Mouse (Mus musculus) subcutaneous adipose tissue, adult 2 months (tissue): ENCODE results near the gene Zfp830. TPM values are rescaled to one million over a fixed set of nuclear protein-coding genes. Genes with fewer than 3 reads are reported as not detected.

ENCODE experiments used
- polyA plus RNA-seq: library from polyadenylated mRNA; depleted of rRNA; stranded (reverse); fragments of >200 nt; gene quantifications from 2 replicates; pipeline ENCODE4 v1.2.3, GENCODE M21; 2012; ENCODE audit warnings: low replicate concordance; rRNA removed

Gene Zfp830
- polyA plus RNA-seq = 3.5 and 7.7 TPM in 2 replicates

GRCm38 (mm10) chr11:82763742-82764437 is at the start of gene Zfp830, which contains the start of gene Cct6b:
Gene Zfp830 (plus strand): TSS chr11:82764345.
Gene Cct6b (minus strand): TSS chr11:82764321.

GRCm38 (mm10) chr11:82780983-82781903 is 17.1 kb downstream of the Zfp830 start, which contains the start of gene Lig3:
Gene Lig3 (plus strand): TSS chr11:82781108.

Other genes with a start within 250 kb of the Zfp830 start
- gene Cct6b, start within 50 bp of the Zfp830 start, polyA plus RNA-seq = 0.27 and 0.31 TPM in 2 replicates
- 12.0 and 35.2 TPM in 2 replicates for gene Lig3, start 16.8 kb downstream of the Zfp830 start, polyA plus RNA-seq
- 12.6 and 19.7 TPM in 2 replicates for gene Rffl, start 106.9 kb downstream of the Zfp830 start, polyA plus RNA-seq
- 21.9 and 36.2 TPM in 2 replicates for gene Rad51d, start 126.3 kb downstream of the Zfp830 start, polyA plus RNA-seq
- gene Fndc8, start 127.8 kb downstream of the Zfp830 start, polyA plus RNA-seq = 1.0 and 4.9 TPM in 2 replicates
- 23.3 and 60.5 TPM in 2 replicates for gene Nle1, start 144.1 kb downstream of the Zfp830 start, polyA plus RNA-seq
- gene Unc45b, start 146.2 kb downstream of the Zfp830 start, polyA plus RNA-seq = 11.4 and 20.0 TPM in 2 replicates
- gene Slfn5, start 187.0 kb downstream of the Zfp830 start, polyA plus RNA-seq = 23.4 and 39.9 TPM in 2 replicates
- gene Slfn9, start 227.5 kb downstream of the Zfp830 start, polyA plus RNA-seq = 0.95 and 3.2 TPM in 2 replicates